Mouse (Mus musculus) right cerebral cortex, postnatal 36 days (tissue): Measurements from ENCODE around the gene Gm11096.

Experiments used
- DNase-seq, 2 experiments: peaks; one replicate each; pipeline ENCODE4 v3.0.0; 2022; ENCODE audit warnings: low spot score in 2 of 2, mixed read lengths in 1 of 2

Gm11096 gene

GRCm38 (mm10) chr17:81480351-81481161 lies 39.0 kb downstream of the Gm11096 start:
- no peak for DNase-seq

- no peak for DNase-seq
Observed at GRCm38 (mm10) chr17:81481843-81482490, 40.4 kb downstream of the Gm11096 start.

- DNase-seq, result no peak
Observed at GRCm38 (mm10) chr17:81486388-81486787, 44.8 kb downstream of the Gm11096 start.
